Mouse (Mus musculus) layer of hippocampus, adult 9-10 months (tissue): Measurements from ENCODE around the gene Ptch1.

Experiments used
- DNase-seq: peaks from one replicate; pipeline ENCODE4 v3.0.0; 2022; ENCODE audit warnings: low spot score

Gene Ptch1

GRCm38 (mm10) chr13:63573256-63573835 lies at the start of gene Ptch1:
TSS of gene Ptch1 (minus strand) at chr13:63573598.
- DNase-seq = no peak

GRCm38 (mm10) chr13:63621301-63621700 lies 47.9 kb upstream of the Ptch1 start:
- DNase-seq = no peak

DNA sequence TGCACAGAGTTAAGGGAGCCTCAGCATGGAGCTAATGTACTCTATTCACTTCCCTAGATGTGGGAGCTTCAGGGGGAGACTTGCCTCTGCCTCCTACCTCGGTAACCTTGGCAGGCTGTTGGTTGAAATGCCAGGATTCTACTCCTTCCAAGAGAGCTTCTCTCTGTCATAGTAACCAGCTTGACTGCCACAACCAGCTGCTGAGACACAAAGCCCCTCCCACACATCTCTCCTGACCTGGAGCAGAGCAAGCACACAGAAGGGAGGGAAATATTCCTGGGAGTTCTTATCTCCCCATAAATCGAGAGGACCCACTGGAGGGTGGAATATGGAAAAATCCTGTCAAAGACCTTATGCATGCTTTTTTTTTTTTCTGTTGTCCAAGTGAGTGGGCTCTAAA lies 39.8 kb upstream of the Ptch1 start:
- DNase-seq = no peak

DNA sequence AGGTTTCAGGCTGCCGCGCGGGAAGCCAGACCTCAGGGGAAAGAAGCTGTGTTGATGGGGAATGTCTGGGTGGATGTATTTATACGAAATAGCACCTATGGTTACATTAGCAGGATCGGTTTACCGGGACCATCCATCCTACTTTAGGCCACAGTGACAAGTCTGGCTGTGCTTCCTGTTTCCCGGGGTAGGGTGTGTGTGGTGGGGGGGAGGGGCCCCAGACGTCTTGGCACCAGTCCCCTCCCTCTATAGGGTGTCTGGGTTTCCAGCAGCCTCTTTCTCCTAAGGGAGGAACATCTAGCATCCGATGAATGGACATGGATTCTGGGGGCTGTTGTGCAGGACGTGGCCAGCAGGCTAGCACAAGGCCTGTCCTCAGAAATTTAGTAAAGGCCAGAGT lies 36.3 kb upstream of the Ptch1 start:
- DNase-seq = no peak

GRCm38 (mm10) chr13:63597593-63597992 lies 24.2 kb upstream of the Ptch1 start:
- DNase-seq = no peak

- DNase-seq = no peak
Measured at GRCm38 (mm10) chr13:63595869-63596268, 22.5 kb upstream of the Ptch1 start.

DNA sequence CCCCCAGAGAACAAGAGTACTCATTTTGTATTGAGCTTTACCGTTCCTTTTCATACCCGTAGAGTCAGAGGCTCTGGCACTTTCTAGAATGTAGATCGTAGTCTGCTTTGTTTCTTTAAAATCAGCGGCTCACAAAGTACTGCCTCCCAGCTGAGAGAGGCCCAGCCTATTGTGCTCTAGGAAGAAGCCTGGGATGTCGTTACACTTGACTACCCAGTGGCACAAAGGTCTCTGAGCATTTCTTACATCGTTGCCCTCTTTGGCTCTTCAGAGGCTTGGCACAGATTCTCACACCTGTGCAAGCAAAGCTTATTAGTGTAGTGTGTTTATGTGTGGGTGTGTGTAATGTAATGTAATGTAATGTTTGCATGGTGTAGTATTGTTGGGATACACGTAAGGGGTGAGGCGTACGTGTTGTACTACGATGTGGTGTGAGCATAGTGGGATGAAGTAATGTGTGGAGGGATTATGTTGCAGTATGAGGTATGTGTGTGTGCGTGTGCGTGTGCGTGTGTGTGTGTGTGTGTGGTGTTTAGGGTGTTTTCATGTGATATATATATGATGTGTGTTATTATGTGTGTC lies 20.2 kb upstream of the Ptch1 start:
- DNase-seq = no peak

DNA sequence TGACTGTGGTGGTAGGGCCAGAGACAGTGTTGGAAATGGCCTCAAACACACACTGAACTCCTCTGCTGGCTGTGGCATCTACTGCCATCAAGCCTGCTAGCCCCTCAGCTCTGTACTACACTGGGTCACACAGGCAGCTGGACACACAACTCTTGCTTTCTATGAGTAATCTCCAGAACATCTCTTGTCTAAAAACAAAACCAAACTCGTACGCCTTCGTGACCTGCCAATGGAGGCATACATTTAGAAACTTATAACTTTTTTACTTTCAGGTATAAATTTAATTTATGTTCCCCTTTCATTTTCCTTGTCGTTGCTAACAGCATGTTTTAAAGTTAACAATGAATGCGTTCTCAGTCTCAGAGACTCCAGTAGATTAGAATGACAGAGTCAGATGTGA lies 19.4 kb upstream of the Ptch1 start:
- DNase-seq = no peak

- DNase-seq = no peak
Measured at GRCm38 (mm10) chr13:63574601-63575000, 1.2 kb upstream of the Ptch1 start.

- no peak for DNase-seq
Measured at GRCm38 (mm10) chr13:63572453-63573255, 744 bp downstream of the Ptch1 start.

DNA sequence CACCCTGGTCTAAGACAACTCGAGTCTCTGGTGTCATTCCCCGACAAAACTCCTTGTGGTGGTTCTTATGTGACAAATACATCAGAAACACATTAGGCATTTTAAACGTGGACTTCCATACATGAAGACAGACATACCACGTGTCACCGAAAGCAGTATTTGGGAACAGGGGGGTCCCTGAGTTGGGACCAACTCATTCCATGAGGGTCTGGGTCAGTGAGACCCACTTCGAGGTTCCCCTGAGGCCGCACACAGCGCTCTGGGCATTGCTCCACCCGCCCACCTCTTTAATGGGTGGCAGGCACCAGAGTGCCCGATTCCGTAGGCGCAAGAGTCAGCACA lies 1.3 kb downstream of the Ptch1 start:
- no peak for DNase-seq

DNA sequence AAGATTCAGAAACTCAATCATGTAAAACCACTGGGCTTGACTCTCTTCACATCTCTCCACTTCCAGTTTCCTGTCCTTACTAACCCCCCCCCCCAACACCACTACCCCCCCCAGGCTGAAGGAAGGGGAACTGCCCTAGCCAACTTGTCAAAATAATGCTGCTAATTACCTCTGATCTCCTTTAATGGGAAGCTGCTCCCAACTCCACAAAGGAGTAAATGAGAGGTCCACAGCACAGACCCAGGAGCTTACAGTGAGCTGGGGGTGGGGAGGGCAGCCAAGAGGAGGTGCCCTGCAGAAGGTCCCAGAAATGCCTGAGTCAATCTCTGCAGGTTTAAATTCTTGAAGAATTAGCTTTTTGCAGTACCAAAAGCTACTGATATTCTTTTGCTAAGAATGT lies 2.9 kb downstream of the Ptch1 start:
- DNase-seq = no peak

GRCm38 (mm10) chr13:63569396-63569756 lies 4.0 kb downstream of the Ptch1 start:
- DNase-seq = no peak

GRCm38 (mm10) chr13:63568741-63569395 lies 4.5 kb downstream of the Ptch1 start:
- DNase-seq = no peak

DNA sequence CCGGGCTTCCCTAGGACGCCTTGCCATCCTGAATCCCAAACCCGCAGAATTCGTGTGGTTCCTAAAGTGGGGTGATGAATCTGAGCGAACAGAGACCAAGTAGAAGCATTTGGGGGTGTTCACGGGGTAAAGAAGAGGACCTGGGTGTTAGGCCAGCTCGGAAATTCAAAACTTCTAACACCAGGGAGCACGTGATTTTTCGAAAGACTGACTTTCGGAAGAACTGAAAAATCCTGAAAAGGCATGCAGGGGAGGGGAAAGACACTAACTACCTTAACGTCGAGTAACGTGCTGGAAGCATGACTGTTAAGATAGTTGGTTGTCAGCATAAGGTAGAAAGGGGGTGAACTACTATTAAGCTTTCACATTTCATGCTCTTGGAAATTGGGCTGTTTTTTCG lies 5.1 kb downstream of the Ptch1 start:
- DNase-seq = no peak

DNA sequence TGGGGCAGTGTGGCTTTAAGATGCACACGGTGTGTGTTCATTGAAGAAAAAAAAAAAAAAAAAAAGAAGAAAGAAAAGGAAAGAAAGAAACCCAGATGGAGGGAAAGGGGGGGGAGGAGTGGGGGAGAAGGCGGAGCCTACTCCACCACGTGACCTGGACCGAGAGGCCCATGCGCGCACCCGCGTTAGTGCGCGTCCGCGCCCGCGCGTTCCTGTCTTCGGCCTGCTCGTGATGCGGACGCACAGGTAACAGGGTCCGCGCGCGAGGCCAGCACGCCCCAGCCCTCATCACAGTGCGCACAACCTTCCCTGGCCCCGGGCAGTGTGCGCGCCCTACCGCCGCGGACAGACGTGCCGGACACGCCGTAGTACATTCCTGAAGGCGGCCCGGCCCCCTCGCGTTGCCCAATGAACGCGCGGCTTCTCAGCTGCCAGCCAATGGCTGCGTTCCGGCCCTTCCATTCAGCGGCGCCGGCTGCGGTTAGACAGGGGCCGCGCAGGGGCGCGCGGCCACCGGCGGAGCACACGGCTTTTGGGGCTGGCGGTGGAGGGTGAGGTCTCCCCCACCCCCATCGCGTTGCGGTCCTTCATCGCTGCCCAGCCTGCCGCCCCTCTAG lies 5.6 kb downstream of the Ptch1 start:
- peak; percentile 88 for DNase-seq

GRCm38 (mm10) chr13:63566018-63567015 lies 7.1 kb downstream of the Ptch1 start:
- DNase-seq = no peak

- no peak for DNase-seq
Measured at GRCm38 (mm10) chr13:63565320-63566017, 7.9 kb downstream of the Ptch1 start.

GRCm38 (mm10) chr13:63564626-63565319 lies 8.6 kb downstream of the Ptch1 start:
- no peak for DNase-seq
